Mouse (Mus musculus) hindbrain, embryonic 16.5 days (tissue): ENCODE results near the gene Setd1b. TPM values are rescaled to one million over a fixed set of nuclear protein-coding genes. Genes with fewer than 3 reads are reported as not detected.
"Not testable (repeated sequence)": the region's sequence is repeated elsewhere in the genome, so short reads cannot be mapped to it uniquely, and the experiment has no call there.

Experiments used
- ATAC-seq: fragments of 200-750 bp; cut with Nextera tagmentation; 2 replicates; pipeline ENCODE4 v1.8.0; 2017; ENCODE audit warnings: moderate TSS enrichment, moderate library complexity
- H3K27ac ChIP-seq: fragments of 300-500 bp; sonication (generic); 2 replicates; pipeline ENCODE4 v1.5.1; 2014; ENCODE audit warnings: low read depth, mild to moderate bottlenecking, control low read depth, low read length, moderate library complexity
- H3K27me3 ChIP-seq: fragments of 300-500 bp; sonication (generic); replicated peaks from 2 replicates; pipeline ENCODE4 v1.6.1; 2014; ENCODE audit warnings: low read length; ENCODE audit not compliant: control insufficient read depth, insufficient read depth
- H3K36me3 ChIP-seq: fragments of 300-500 bp; sonication (generic); 2 replicates; pipeline ENCODE4 v1.6.1; 2014; ENCODE audit warnings: mild to moderate bottlenecking, low read length, moderate library complexity, mixed read lengths; ENCODE audit not compliant: control insufficient read depth, insufficient read depth
- H3K4me1 ChIP-seq: fragments of 300-500 bp; sonication (generic); 2 replicates; pipeline ENCODE4 v1.6.1; 2014; ENCODE audit warnings: low read depth, low read length; ENCODE audit not compliant: control insufficient read depth, insufficient read depth
- H3K4me2 ChIP-seq: fragments of 300-500 bp; sonication (generic); 2 replicates; pipeline ENCODE4 v1.6.1; 2014; ENCODE audit warnings: mild to moderate bottlenecking, low read length, control low read depth, moderate library complexity
- H3K4me3 ChIP-seq: fragments of 300-500 bp; sonication (generic); 2 replicates; pipeline ENCODE4 v1.5.1; 2014; ENCODE audit warnings: mild to moderate bottlenecking, low read length, control low read depth, moderate library complexity
- H3K9ac ChIP-seq: fragments of 300-500 bp; sonication (generic); 2 replicates; pipeline ENCODE4 v1.6.1; 2014; ENCODE audit warnings: low read depth, mild to moderate bottlenecking, control low read depth, low read length, moderate library complexity
- H3K9me3 ChIP-seq: fragments of 300-500 bp; sonication (generic); 2 replicates; pipeline ENCODE4 v1.6.1; 2014; ENCODE audit warnings: mild to moderate bottlenecking, low read length, moderate library complexity; ENCODE audit not compliant: control insufficient read depth
- WGBS: fragments of 180-500 bp; shearing (Covaris S2); extraction: QIAGEN DNeasy Blood & Tissue Kit; methylation state at CpG from one replicate; pipeline ENCODE4 v1.1.7; 2014; 5-methylcytosine and 5-hydroxymethylcytosine counted together
- polyA plus RNA-seq: library from polyadenylated mRNA; unstranded; fragments of >200 nt; fragmentation: Nextera tagmentation; extraction: Ambion mirVana; gene quantifications from 2 replicates; pipeline ENCODE4 v1.2.1, GENCODE M21; 2015

Setd1b gene
- polyA plus RNA-seq, 1 experiment from 2014 or later = 9.5 TPM

GRCm38 (mm10) chr5:123196746-123197145 is 54.8 kb downstream of the Setd1b start:
- Histone ChIP-seq H3K27me3 (no peaks in the 10 kb centered on the region), H3K4me3 (no peak overlapping the region), H3K36me3 (no peaks in the 10 kb centered on the region), H3K27ac (no peak overlapping the region), H3K4me2 (no peak overlapping the region), H3K9ac (no peak overlapping the region), H3K9me3 (no peaks in the 10 kb centered on the region), H3K4me1 (no peaks in the 10 kb centered on the region; the same call in 1 of the 2 replicates)
- no peak for ATAC-seq
- WGBS = 73% methylated on average over 4 of the region's 4 CpGs

DNA sequence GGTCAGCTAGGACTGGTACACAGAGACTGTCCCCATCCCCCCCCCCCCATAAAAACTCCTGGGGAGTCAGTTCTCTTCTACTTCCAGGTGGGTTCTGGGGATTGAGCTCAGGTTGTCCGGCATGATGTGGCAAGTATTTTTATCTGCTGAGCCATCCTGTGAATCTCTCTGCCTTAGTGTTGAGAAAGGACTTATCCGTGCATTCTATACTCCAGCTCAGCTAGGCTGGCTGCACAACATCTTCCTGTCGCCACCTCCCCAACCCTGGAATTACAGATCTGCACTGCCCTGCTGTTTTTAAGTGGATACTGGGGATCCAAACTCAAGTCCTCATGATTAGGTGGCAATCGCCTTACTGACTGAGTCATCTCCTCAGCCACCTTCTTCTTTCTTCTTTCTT is 56.5 kb downstream of the Setd1b start:
- no peak for ATAC-seq

DNA sequence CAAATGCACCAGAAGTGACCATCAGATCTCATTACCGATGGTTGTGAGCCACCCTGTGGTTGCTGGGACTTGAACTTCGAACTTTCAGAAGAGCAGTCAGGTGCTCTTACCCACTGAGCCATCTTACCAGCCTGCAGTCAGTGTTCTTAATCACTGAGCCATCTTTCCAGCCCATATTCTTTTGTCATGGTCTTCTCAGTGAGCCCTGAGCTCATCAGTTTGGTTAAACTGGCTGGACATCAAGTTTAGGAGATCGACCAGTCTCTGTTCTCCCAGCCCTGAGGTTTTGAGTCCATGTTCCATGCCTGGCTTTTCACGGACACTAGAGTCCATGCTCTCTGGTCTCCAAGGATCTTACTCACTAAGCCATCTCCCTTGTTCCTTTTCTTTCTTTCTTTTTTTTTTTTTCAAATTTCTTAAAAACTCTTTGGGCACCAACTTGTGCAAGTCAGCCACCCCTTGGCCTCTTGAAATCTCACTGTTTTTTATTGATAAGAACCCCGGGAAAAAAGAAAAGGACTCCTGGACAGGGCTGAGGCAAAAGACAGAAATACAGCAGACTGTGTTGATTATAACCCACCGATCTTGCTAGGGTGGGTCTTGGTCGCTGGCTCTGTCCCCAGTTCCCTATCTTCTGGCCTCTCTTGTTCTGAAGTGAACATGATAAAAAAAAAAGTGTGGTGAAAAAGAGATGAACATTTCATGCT is 59.0 kb downstream of the Setd1b start:
- WGBS = 88% methylated on average over 5 of the region's 7 CpGs
- ATAC-seq, H3K36me3 ChIP-seq, H3K4me3 ChIP-seq, H3K27me3 ChIP-seq, H3K4me1 ChIP-seq, H3K9ac ChIP-seq, H3K4me2 ChIP-seq, H3K9me3 ChIP-seq, H3K27ac ChIP-seq: not testable (repeated sequence)

More for the DNA sequence above, 56.5 kb downstream of the Setd1b start:
- Histone ChIP-seq H3K27ac (no peak overlapping the region), H3K4me2 (no peak overlapping the region), H3K36me3 (no peaks in the 10 kb centered on the region), H3K9ac (no peak overlapping the region), H3K4me3 (no peak overlapping the region), H3K9me3 (no peaks in the 10 kb centered on the region), H3K27me3 (no peaks in the 10 kb centered on the region), H3K4me1 (no peaks in the 10 kb centered on the region)
- WGBS = 87% methylated on average over 4 of the region's 4 CpGs

DNA sequence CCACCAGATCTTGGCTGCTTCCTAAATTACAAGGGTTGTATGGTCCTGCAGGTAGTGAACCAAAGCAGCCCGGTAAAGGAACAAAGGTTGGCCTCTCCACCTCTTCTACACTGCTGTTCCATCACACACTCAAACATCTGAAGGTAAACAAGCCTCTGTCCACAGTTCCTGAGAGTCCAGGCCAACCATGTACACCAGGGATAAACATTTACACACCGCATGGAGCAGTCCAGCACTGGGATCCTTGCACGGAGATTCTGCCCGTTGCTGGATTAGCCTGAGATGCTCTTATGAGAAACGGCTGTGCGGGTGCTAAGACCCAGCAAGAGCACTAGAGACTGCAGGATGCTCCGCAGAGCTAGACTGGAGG is 59.5 kb downstream of the Setd1b start:
- H3K4me2 ChIP-seq = no peak overlapping the region
- no peaks in the 10 kb centered on the region for H3K9me3 ChIP-seq
- H3K27me3 ChIP-seq = no peaks in the 10 kb centered on the region
- no peak overlapping the region for H3K27ac ChIP-seq
- no peak for ATAC-seq
- no peak overlapping the region for H3K9ac ChIP-seq
- no peaks in the 10 kb centered on the region for H3K36me3 ChIP-seq
- WGBS = 86% methylated on average over 7 of the region's 7 CpGs
- H3K4me1 ChIP-seq = no peaks in the 10 kb centered on the region
- no peak overlapping the region for H3K4me3 ChIP-seq

DNA sequence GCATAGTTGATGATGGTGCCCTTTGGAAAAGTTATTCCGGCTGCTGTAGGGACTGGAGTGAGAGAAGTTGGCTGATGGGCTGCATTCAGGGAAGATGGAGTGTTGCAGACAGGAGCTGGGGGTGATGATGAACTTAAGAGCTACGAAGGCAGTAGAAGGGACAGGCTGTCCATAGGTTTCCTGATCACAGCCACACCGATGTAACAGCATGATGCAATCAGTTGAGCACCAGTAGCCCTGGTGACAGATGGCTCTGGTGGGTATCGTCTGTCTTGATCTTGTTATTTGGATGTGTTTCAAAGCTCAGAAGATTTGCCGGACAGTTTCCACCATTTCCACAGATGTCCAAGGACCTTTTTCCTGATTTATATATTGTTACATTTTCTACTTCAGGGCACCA is 60.0 kb downstream of the Setd1b start:
- 79% methylated on average over 5 of the region's 5 CpGs for WGBS
- H3K27ac ChIP-seq = no peak overlapping the region

DNA sequence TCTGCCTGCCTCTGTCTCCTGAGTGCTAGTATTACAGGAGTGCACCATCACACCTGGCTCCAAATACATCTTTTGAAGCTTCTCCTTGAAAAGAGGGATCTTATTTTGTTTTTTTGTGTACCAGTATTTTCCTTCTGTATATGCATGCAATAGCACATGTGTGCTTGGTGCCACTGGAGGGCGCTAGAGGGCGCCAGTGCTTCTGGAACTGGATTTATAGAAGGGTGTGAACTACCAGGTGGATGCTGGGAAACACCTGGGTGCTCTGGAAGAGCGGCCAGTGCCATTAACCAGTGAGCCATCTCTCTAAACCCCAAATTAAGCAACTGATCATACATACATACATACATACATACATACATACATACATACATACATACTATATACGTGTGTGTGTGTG is 60.8 kb downstream of the Setd1b start:
- H3K27me3 ChIP-seq, H3K4me1 ChIP-seq, H3K36me3 ChIP-seq, H3K9ac ChIP-seq, H3K4me3 ChIP-seq, H3K4me2 ChIP-seq, ATAC-seq, H3K27ac ChIP-seq, H3K9me3 ChIP-seq: not testable (repeated sequence)
- 58% methylated on average over 3 of the region's 4 CpGs for WGBS

More for the DNA sequence above, 60.0 kb downstream of the Setd1b start:
- Histone ChIP-seq H3K9ac (no peak overlapping the region), H3K9me3 (no peaks in the 10 kb centered on the region), H3K4me2 (no peak overlapping the region), H3K4me1 (no peaks in the 10 kb centered on the region), H3K27me3 (no peaks in the 10 kb centered on the region), H3K4me3 (no peak overlapping the region), H3K36me3 (no peaks in the 10 kb centered on the region)
- ATAC-seq = no peak

DNA sequence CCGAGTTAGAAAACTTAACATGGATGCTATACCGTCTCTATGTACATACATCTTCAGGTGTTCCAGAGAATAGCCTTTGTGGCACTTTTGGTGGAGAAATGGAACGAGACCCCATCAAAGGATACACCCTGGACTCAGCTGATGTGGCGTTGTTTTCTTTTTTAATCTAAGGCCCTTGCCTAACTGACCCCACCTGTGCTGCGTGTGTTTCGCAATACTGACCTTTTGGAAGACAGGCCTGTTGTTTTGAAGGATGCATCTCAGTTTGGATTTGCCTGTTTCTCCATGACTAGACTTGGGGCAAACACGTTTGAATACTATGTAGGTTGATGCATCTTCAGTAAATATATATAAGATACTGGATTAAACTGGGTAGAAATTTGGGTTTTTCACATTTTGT is 61.6 kb downstream of the Setd1b start:
- H3K4me3 ChIP-seq, H3K36me3 ChIP-seq, H3K27me3 ChIP-seq, H3K4me2 ChIP-seq, H3K9me3 ChIP-seq, H3K4me1 ChIP-seq, H3K9ac ChIP-seq, ATAC-seq, H3K27ac ChIP-seq: not testable (repeated sequence)
- 87% methylated on average over 7 of the region's 7 CpGs for WGBS

Other genes with a start within 250 kb of the Setd1b start
- gene Kdm2b, start 152.4 kb upstream of the Setd1b start, polyA plus RNA-seq = 88.8 and 99.8 TPM in 2 replicates
- gene Orai1, start 127.1 kb upstream of the Setd1b start, polyA plus RNA-seq = 14.2 TPM in 2 replicates
- gene Morn3, start 95.2 kb upstream of the Setd1b start, polyA plus RNA-seq = 0.47 and 0.81 TPM in 2 replicates
- gene Tmem120b, start 73.8 kb upstream of the Setd1b start, polyA plus RNA-seq = 17.3 and 19.8 TPM in 2 replicates
- 26.6 and 29.7 TPM in 2 replicates for gene Rhof, start 9.5 kb upstream of the Setd1b start, polyA plus RNA-seq
- 77.2 and 89.4 TPM in 2 replicates for gene Psmd9, start 27.2 kb downstream of the Setd1b start, polyA plus RNA-seq
- gene Hpd, start 40.5 kb downstream of the Setd1b start, polyA plus RNA-seq = not detected in 2 replicates
- 1.1 and 1.4 TPM in 2 replicates for gene Wdr66, start 109.9 kb downstream of the Setd1b start, polyA plus RNA-seq
- 31.1 and 36.7 TPM in 2 replicates for gene Bcl7a, start 201.6 kb downstream of the Setd1b start, polyA plus RNA-seq